Mouse (Mus musculus) Muller cell, postnatal 12 days (primary cell): Measurements from ENCODE around the gene Farp1.
"Not testable (repeated sequence)": the region's sequence is repeated elsewhere in the genome, so short reads cannot be mapped to it uniquely, and the experiment has no call there.

Experiments used
- DNase-seq: peaks from one replicate; pipeline ENCODE4 v3.0.0-alpha.2; 2015; ENCODE audit errors: inconsistent ontology term

The Farp1 gene

DNA sequence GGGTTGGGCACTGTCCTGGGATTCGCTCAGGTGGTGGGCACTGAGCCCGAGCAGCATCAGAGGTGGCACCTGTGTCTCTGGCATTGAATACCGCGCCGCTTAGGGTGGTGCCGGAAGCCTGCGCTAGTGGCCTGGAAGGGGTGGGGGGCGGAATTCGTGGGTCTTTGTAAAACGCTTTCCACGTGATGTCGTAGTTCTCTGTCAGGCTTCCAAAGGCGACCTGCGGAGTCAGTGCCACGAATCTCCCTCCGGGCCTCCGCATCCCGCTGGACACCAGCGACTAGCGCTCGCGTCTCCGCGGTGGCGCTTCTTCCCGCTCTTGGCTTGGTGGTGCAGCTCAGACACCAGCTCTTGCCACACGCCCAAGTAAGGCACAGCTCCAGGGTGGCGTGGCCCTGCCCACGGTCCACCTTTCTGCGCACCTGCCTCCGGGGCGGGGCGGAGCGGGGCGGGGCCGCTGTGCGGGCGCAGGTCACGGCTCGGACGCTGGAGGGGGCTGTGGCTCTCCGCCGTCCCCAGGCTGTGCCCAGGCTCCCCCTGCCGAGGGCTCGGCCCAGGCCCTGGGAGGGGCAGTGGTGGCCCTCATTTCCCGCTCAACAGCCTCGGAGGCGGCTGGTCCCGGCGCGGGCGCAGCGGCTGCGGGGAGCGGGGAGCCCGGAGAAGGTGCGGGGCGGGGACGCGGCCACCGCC is at the start of gene Farp1:
Gene Farp1 (plus strand): TSS at position 228 of the 690 bp plus-strand sequence.
- peak; percentile 90 for DNase-seq

DNA sequence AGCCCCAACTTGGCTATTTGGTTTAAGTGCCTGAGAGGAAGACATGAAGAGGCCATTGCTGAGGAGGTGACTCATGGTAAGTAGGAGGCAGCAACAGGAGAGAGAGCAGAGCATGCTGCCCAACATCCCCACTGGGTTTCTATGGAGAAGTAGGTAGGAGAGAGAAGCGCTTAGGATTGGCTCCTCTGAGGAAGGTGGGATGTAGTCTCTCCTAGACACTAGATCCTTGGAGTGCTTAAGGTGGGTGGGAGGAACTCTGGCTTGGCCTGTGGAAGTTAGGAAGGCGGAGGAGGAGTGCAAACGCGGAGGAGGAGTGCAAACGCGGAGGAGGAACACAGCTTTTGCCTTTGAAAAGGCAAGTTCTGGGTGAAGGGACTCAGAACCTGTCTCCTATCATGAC is 45.9 kb upstream of the Farp1 start:
- no peak for DNase-seq

DNA sequence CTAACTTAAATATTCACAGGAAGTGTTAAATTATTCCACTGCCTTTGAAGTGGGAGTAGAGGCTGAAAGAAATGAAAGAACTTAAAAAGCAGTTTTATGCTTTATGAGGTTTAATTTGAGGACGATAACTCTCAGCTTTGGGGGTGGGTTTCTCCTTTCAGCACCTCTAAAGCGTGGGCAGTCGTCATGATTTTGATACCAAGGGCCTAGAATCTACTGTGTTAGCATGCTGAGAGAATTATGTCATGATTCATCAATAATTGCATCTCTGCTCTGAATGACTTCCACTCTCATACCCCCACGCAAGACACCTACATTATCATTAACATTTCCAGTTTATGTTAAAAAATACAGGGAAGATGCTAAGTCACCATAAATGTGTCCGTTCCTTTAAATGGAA is 37.3 kb upstream of the Farp1 start:
- no peak for DNase-seq

DNA sequence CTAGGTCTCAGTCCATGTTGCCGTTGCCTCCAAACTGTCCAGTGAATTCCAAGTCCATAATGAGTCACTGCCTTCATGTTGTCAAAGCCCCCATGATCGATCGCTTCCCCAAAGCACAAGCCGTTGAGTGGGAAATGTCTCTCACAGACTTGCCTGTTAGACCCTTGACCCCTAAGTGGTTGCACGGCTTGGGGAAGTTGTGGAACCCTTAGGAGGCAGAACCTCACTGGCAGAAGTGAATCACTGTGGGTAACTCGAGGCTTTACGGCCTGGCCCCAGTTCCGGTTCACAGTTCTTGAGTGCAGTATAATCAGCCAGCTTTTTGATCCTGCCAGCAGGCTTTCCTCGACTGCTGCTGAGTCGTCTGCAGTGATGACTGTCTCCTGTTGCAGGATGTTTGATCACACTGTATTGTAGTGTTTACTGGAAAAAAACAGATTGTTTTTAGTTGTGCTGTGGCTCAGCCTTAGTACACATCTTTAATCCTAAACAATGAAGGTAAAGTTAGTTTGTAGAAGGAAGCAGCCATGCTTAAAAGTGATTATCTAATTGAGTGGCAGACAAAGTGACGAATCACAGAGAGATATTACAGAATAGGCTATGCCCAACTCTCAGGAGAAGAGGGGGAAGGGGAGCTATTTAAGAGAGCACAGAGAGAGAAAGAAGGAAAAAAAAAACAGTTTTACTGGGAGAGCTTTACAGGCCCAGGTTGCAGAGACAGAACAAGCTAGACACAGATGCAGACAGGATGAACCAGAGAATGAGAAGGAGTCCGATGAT is 34.2 kb upstream of the Farp1 start:
- DNase-seq = peak; percentile 27

DNA sequence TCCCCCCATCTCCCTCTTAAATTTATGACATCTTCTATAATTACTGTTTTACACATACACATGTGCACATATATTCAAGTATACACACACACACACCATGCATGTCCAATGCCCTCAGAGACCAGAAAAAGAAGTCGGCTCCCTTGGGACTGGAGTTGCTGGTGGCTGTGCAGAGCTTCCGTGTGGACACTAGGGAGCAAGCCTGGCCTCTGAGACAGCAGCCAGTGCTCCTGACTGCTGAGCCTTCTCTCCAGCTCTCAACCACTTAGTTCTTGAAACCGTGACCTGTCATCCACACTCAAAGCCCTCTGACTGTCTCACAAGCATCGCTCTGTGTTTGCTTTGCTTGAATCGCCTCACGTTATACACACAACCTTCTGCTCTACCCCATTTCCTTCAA is 29.4 kb upstream of the Farp1 start:
- DNase-seq = no peak

DNA sequence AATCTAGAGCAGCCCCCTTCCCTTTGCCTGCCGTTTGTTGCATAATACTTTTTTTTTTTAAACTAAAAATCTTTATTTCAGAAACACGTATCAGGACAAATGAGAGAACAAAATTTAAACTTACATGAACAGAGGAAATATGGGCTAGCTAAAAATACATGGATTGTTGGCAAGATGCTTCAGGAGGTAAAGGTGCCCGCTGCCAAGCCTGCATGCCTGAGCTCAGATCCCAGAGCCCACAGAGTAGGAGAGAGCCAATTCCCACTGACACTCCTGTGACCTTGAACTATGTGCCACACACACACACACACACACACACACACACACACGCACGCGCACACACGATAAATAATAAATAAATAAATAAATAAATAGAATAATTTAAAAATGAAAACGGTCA is 29.0 kb upstream of the Farp1 start:
- DNase-seq = no peak

DNA sequence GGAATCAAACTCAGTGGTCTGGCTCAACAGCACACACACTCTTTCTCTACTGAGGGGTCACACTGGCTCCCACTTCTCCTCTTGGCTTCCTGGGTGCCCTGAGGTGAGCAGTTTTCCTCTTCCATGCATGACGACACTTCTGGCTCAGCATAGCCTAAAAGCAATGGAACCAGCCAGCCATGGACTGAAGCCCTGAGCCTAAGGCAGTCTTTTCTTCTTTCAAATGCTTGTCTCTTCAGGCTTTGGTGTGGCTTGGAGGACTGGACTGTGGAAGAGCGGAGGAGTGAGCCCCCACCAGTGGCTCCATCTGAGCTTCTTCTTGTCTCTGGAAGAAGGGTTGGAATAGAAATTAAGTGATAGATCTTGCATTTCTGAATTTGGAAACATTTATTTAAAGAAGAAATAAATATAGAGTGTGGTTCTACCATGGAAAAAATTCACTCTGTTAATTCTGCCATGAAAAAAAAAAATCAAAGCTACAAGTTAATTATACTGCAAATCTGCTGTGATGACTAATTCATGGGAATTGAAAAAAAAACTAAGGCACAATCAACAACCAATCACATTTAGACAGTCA is 19.8 kb upstream of the Farp1 start:
- DNase-seq = no peak

DNA sequence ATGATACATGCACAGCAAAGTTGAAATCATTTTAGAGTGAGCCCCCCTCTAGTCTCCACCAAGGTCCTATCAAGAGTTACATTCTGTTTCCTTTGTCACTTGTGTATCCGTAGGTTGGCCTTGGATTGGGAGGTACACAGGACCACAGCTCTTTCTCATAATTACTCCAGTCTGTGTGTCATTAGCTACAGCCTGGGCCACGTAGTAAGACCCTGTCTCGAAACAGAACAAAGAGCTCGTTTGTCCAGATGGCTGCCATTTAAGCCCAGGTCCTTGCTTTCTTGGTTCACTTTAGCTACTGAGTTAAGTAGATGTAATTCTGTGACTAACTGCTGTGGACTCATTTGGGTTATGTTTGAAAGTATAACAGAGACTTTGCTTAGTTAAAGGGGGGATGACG is 12.6 kb upstream of the Farp1 start:
- no peak for DNase-seq

DNA sequence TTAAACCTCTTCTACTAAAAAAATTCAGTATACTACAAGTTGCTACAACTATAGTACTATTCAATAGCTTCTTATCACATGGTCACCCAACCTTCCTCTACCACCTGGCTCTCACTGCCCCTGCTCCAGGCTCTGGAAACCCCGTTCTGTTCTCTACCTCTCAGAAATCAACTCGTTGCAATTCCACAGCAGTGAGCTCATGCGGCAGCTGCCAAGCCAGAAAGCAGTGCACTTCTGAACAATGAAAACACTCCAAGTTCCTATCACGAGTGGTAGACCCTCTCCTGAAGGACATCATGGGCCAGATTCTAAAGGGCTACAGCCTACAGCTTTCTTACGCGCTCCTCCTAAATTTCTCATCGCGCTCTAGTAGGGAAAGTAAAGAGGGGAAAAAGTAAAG is 9.6 kb upstream of the Farp1 start:
- no peak for DNase-seq

DNA sequence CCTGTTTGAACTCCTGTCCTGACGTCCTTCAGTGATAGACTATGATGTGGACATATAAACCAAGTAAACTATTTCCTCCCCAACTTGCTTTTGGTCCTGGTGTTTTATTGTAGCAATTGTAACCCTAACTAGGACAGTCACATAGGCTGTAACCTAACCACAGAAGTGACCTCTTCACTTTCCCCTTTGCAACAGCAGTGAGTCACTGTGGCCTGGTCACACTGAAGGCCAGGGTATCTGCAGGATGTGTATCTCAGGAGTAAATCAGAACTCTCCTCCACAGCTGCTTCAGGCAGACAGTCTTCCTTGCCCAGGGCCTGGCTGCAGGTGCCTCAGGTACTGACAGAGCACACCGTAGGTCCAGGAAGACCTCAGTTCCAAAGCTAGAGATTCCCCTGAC is 3.6 kb upstream of the Farp1 start:
- no peak for DNase-seq

DNA sequence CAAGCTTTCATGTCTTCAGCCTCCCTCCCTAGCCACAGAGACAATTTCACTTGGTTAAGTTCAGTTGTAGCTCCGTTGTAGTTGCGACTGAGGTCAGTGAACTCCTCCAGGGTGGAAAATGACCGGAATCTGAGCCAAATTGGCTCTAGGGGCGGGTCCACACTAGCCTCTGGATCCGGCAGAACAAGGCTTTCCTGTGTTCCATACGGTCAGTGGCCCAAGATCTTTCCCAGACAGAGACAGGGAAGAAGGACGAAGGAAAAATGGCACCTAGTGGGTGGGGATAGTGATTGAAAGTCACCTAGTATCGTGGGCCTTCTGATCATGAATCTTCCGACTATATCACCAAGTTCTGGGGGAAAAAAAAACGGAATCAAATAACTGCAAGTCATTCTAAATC is 475 bp upstream of the Farp1 start:
- DNase-seq = peak; percentile 59

DNA sequence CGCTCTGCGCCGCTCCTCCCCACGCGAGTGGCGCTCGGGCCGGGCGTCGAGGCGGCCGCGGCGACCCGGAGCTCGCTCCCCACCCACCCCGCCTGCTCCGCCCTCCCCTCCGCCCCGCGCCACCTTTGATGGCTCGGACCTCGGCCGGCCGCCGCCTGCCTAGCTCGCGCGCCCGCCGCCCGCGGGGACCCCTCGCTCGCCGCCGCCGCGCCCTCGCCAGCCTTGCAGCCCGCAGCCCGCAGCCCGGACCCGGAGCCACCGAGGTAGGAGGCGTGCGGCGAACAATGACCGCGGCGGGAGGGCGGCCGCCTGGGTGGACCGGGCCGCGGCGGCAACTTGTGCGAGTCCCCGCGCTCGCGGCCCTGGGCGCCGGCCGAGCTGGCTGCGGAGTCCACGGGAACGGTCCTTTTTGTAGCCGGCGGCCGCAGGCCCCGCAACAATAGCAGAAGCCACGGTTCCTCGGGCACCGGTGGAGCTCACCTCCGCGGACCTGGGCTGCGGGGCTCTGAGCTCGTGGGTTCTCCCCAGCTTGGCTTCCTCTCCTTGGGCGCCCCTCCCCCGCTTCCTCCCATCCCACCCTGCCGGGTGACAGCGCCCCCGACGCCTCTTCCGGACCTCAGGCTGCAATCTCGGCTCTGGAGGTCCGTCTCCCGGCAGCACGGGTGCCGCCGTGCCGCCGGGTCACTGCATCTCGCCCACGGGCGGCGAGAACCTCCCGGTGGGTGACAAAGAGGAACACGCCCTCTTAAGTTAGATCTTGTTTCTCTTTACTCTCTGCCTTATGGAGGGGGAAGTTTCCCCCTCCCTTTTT is 868 bp downstream of the Farp1 start:
- DNase-seq = peak; percentile 71

DNA sequence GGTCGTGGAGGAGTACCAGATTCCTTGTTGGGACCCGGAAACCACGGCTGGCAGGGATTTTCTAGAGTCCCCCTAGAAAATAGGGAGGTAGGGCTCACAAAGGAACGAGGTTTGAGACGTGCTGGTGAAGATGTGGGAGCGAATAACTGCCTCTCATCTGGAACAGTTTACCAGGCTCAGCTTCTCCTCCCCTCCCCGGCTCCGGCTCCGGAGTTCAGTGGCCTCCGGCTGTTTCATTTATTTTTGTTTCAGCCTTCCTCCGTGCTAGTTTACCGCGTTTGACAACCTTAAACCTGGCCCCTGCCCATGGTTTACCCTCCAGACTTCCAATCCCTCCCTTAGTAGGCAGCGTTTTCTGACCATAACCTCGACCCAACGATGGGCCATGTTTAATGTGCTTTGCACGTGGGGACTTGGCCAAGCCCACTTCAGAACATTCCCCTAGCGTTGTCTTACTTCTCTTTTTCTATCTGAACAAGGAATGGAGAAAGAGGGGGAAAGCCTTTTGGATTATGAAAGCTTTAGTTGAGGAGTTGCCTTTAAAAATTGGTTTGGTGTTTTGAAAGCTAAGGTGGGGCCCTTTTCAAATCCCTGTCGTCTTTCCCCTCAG is 1.7 kb downstream of the Farp1 start:
- DNase-seq = peak; percentile 40

DNA sequence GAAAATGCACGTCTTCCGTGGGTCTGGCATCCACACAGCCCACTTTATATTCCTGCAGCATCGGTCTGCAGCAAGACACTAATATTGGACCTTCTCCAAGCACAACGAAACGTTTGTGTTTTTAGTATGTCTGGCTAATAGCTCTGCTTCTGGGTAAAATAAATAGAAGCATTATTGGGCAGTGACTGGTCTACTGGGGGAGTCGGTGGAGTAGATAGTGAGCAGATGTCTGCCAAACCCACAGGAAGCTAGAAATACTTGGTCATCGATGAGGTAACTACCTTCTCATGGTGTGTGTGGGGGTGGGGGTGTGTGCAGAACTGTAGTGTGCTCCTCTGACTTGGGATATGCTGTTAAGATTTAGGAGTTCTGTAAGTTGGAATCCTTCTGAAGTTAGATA is 2.3 kb downstream of the Farp1 start:
- DNase-seq = peak; percentile 87

DNA sequence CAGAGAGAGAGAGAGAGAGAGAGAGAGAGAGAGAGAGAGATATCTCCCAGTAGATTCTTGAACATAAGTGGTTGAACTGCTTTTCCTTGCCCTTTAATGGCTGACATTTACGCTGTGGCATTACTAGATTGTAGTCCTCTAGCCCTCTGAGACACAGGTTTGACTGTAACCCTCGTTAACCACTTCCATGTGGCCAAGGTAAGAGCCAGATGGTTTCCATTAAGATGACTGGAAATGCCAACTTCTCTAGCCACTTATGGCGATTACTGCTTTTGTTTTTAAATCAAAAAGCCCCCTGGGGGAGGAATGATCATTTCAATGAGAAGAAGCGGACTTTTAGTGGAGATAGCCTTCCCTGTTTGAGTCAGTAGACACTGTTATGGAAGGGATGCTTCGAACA is 3.7 kb downstream of the Farp1 start:
- DNase-seq = no peak

DNA sequence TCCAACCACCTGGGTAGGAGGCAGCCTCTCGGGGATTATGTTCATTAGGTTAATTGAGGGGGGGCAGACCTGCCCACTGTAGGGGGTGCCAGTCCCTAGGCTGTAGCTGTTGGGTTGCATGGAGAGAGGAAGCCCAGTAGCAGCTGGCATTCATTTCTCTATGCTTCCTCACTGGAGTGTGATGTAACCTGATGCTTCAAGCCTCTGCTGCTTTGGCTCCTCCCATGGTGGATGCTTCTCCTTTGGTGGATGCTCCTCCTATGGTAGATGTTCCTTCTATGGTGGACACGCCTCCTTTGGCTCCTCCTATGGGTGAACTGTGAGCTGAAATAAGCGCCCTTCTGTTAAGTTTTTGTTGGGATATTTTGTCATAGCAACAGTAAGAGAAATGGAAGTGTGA is 9.1 kb downstream of the Farp1 start:
- DNase-seq = no peak

DNA sequence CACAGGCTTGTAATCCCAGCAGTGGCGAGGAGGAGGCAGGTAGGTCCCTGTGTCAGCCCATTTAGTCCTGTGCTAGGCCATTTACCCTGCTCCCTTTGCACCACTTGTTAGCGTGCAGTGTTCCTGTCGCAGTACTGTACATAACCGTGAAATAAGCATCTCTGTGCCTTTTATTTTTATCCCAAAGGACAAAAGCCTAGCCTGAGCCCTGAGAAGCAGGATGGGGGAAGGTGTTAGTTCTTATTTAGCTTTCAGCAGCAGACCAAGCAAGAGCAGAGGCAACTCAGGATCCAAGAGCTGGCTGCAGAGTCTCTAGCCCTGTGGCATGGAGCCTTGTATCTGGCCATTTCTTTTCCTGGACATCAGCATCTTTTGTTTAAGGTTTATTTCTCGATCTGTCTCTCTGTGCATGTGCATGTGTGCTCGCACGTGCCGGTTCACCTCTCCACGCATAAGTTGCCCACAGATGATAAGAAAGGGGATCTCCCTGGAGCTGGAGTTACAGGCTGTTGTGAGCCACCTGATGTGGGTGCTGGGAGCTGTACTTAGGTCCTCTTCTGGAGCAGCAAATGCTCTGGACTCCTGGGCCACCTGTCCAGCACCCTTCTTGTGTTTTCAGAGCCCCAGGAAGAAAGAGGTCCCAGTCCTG is 11.4 kb downstream of the Farp1 start:
- no peak for DNase-seq

DNA sequence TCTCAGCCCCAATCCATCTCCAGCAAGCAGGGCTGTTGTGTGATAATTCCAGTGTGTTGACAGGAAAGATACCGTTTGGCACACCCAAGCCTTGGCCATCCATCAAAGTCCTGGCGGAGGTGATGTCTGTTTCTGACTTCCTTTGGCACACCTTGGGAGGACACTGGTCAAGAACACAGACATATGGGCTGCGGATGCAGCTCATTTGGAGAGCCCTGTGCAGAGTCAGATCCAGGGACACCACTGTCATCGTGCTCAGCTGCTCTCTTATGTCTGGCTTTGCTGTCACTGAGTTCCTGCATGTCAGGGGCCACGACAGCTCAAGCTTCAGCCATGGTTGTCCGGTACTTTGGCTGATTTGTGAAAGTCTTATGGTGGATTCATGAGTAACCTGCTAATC is 12.8 kb downstream of the Farp1 start:
- DNase-seq = no peak

DNA sequence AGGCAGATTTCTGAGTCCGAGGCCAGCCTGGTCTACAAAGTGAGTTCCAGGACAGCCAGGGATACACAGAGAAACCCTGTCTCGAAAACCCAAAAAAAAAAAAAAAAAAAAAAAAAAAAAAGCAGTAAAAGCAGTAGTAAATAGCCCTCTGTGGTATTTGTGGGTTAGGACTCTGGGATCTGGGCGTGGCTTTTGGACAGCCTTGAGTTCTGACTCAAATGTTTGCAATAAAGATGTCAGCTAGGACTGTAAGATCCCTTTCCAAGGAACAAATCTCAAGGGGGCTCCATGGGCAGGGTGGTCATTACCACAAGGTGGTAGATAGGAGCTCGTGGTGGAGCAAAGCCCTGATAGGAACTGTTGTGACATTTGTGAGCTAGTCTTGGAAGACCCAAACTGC is 16.0 kb downstream of the Farp1 start:
- not testable (repeated sequence) for DNase-seq

DNA sequence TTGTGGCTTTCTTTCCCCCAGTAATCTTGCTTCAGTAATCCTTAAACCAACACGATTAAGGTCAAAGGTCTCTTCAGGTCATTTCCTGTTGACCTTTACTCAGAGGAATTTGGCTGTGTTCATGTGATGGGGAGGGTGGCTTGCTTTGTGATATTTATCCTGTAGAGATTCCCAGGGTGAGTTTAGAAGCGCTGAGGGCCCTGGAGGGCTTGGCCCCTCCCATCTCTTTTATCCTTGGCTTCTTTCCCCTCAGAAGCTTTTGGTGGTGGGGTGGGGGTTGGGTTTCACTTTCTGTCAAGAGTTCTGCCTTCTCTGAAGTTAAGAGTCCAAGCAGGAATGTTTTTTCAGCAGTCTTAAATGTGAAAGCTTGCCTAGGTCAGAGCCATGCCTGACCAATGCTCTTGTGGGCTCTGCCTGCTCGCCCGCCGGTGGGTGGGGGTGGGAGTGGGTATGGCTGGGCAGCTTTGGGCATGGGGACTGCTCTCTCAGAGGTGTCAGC is 18.1 kb downstream of the Farp1 start:
- DNase-seq = peak; percentile 57

DNA sequence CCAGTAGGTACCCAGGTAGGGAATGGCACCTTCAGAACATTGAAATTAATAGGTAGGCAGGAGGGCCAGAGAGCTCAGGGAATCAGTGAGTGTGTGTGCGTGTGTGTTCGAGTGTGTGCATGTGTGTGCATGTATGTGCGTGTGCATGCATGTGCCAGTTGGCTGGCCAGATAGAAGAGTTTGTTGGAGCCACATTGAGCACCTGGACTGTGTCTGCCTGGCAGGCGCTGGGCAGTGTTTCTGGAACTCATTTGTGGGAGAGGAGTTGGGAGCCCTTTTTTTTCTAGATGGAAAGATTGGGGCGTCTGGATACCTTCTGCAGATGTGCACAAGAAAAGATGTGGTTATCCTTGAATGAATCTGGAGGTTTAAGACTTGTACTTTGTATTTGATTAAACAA is 19.1 kb downstream of the Farp1 start:
- no peak for DNase-seq
